ENCODE assay signal across 8 mouse cellular contexts in genomic region chr8:77518201-77519115, GRCm38 (mm10). TPM values are rescaled to one million over a fixed set of nuclear protein-coding genes. Genes with fewer than 3 reads are reported as not detected.
DNase-seq lines count a peak whose midpoint lies in the region; ATAC-seq and TF ChIP-seq lines count a peak whose summit lies in the region.

No protein-coding gene starts in this region.

- TF ChIP-seq POLR2A in liver, adult 2 months (IDR thresholded peaks at IDR 0.05; ENCODE audit: extremely low read depth, insufficient read depth, low read length): no peak

- no peak for TF ChIP-seq EP300 in heart, postnatal 0 days (IDR thresholded peaks at IDR 0.05; ENCODE audit: low read depth)

- no peaks in the 10 kb centered on the region for H3K79me2 ChIP-seq in liver, adult 2 months (ENCODE audit: control insufficient read depth, insufficient read depth, low read length)

- DNase-seq in liver, adult 2 months (ENCODE audit: extremely low read depth, low read depth, low spot score): peak; percentile 9
- no peak for DNase-seq in liver
- DNase-seq in brain, adult 2 months (ENCODE audit: low read depth, low spot score): peak; percentile 73
- peak; percentile 37 for DNase-seq in heart, postnatal 0 days (ENCODE audit: low spot score)
- no peak for DNase-seq in liver, embryonic 11.5 days (ENCODE audit: low spot score)
- DNase-seq in layer of hippocampus, postnatal 14 days (ENCODE audit: low spot score in 2 of 2): no peak
- no peak for DNase-seq in embryo, embryonic 11 days

- peak overlapping the region; percentile 68 for H3K4me2 ChIP-seq in heart, postnatal 0 days (ENCODE audit: low read depth, low read length)
- H3K4me2 ChIP-seq in liver, embryonic 11.5 days: peak overlapping the region; percentile 89
- H3K4me2 ChIP-seq in stomach, embryonic 15.5 days: peak overlapping the region; percentile 66

- H3K9me3 ChIP-seq in heart, postnatal 0 days (replicated peaks; ENCODE audit: control insufficient read depth, low read length): no peaks in the 10 kb centered on the region
- no peaks in the 10 kb centered on the region for H3K9me3 ChIP-seq in liver, embryonic 11.5 days (ENCODE audit: control insufficient read depth, low read length)
- no peaks in the 10 kb centered on the region for H3K9me3 ChIP-seq in stomach, embryonic 15.5 days

- no peaks in the 10 kb centered on the region for H3K4me1 ChIP-seq in liver, adult 2 months (ENCODE audit: control insufficient read depth, insufficient read depth, low read length)
- peaks cover 24% of the 10 kb centered on the region for H3K4me1 ChIP-seq in heart, postnatal 0 days (ENCODE audit: control insufficient read depth, insufficient read depth)
- peaks cover 19% of the 10 kb centered on the region for H3K4me1 ChIP-seq in liver, embryonic 11.5 days (replicated peaks; ENCODE audit: control insufficient read depth, insufficient read depth, low read length)
- H3K4me1 ChIP-seq in stomach, embryonic 15.5 days: peaks cover 16% of the 10 kb centered on the region

- peak overlapping the region; percentile 61 for H3K4me3 ChIP-seq in liver, adult 2 months (ENCODE audit: insufficient read depth, low read depth, low read length)
- H3K4me3 ChIP-seq in heart, postnatal 0 days (ENCODE audit: low read depth, low read length): peak overlapping the region; percentile 69
- H3K4me3 ChIP-seq in liver, embryonic 11.5 days (ENCODE audit: low read depth, low read length): peak overlapping the region; percentile 85
- peak overlapping the region; percentile 89 for H3K4me3 ChIP-seq in stomach, embryonic 15.5 days (replicated peaks)

- H3K27ac ChIP-seq in liver, adult 2 months (replicated peaks; ENCODE audit: insufficient read depth, low read depth, low read length): peak overlapping the region; percentile 28; the same call in 1 of the 2 replicates
- H3K27ac ChIP-seq in heart, postnatal 0 days (ENCODE audit: low read depth): peak overlapping the region; percentile 86
- H3K27ac ChIP-seq in liver, embryonic 11.5 days (ENCODE audit: low read depth, low read length): peak overlapping the region; percentile 85
- H3K27ac ChIP-seq in stomach, embryonic 15.5 days: peak overlapping the region; percentile 92

- TF ChIP-seq CTCF in liver, adult 2 months (IDR thresholded peaks at IDR 0.05; ENCODE audit: low read depth, low read length): no peak
- no peak for TF ChIP-seq CTCF in heart, postnatal 0 days (IDR thresholded peaks at IDR 0.05; ENCODE audit: low read depth)

- no peaks in the 10 kb centered on the region for H3K27me3 ChIP-seq in liver, adult 2 months (ENCODE audit: control insufficient read depth, insufficient read depth, low read length)
- H3K27me3 ChIP-seq in heart, postnatal 0 days (ENCODE audit: control insufficient read depth, insufficient read depth, low read length): no peaks in the 10 kb centered on the region
- H3K27me3 ChIP-seq in liver, embryonic 11.5 days (replicated peaks; ENCODE audit: control insufficient read depth, insufficient read depth, low read length): no peaks in the 10 kb centered on the region
- no peaks in the 10 kb centered on the region for H3K27me3 ChIP-seq in stomach, embryonic 15.5 days (replicated peaks)

- WGBS in liver, adult 2 months: 19% methylated on average over 33 of the region's 33 CpGs
- WGBS in heart, postnatal 0 days: 4% methylated on average over 33 of the region's 33 CpGs
- WGBS in liver, embryonic 11.5 days: 3% methylated on average over 33 of the region's 33 CpGs
- WGBS in stomach, embryonic 15.5 days: 6% methylated on average over 33 of the region's 33 CpGs

- ATAC-seq in heart, postnatal 0 days (ENCODE audit: insufficient read depth, low read depth): peak; percentile 27
- ATAC-seq in liver, embryonic 11.5 days (replicated peaks; ENCODE audit: low FRiP score): peak; percentile 71
- peak; percentile 59 for ATAC-seq in stomach, embryonic 15.5 days (ENCODE audit: insufficient read depth, low FRiP score, low read depth)

- H3K9ac ChIP-seq in liver, adult 2 months (ENCODE audit: low read depth, low read length): peak overlapping the region; percentile 49
- peak overlapping the region; percentile 82 for H3K9ac ChIP-seq in heart, postnatal 0 days (replicated peaks; ENCODE audit: low read depth, low read length)
- H3K9ac ChIP-seq in liver, embryonic 11.5 days (ENCODE audit: low read depth, low read length): peak overlapping the region; percentile 90
- peak overlapping the region; percentile 17; the same call in 1 of the 2 replicates for H3K9ac ChIP-seq in stomach, embryonic 15.5 days

- H3K36me3 ChIP-seq in liver, adult 2 months (ENCODE audit: control insufficient read depth, insufficient read depth, low read length): no peaks in the 10 kb centered on the region
- no peaks in the 10 kb centered on the region for H3K36me3 ChIP-seq in heart, postnatal 0 days (replicated peaks; ENCODE audit: control insufficient read depth, insufficient read depth, low read length)
- H3K36me3 ChIP-seq in liver, embryonic 11.5 days (ENCODE audit: control insufficient read depth, insufficient read depth, low read length): no peaks in the 10 kb centered on the region
- H3K36me3 ChIP-seq in stomach, embryonic 15.5 days: no peaks in the 10 kb centered on the region

RNA-seq across cellular contexts. Expression of gene Arhgap10, which starts 0.7 kb away (rescaled TPM):
- 1.8 and 2.3 TPM in 2 replicates for total RNA-seq in liver, adult 2 months (2014; rRNA removed)
- 0.42 and 0.88 TPM in 2 replicates for polyA plus RNA-seq in liver, adult 2 months (2012; rRNA removed)
- total RNA-seq in heart, postnatal 0 days (2014; rRNA removed; ENCODE audit: low replicate concordance): 33.3 and 37.8 TPM in 2 replicates
- polyA plus RNA-seq in heart, postnatal 0 days (2015; fragmentation: Nextera tagmentation; extraction: Ambion mirVana): 23.6 and 25.5 TPM in 2 replicates
- polyA plus RNA-seq in liver, embryonic 11.5 days (2014; fragmentation: Nextera tagmentation; extraction: Ambion mirVana): 20.1 and 20.2 TPM in 2 replicates
- 29.4 and 29.8 TPM in 2 replicates for polyA plus RNA-seq in stomach, embryonic 15.5 days (2015; fragmentation: Nextera tagmentation; extraction: Ambion mirVana)
- total RNA-seq in layer of hippocampus, postnatal 14 days (2021): 1 to 10 TPM; 6.9 to 7.6 TPM

RNA-seq across cellular contexts. Expression of gene Prmt9, which starts 30.7 kb away (rescaled TPM):
- total RNA-seq in liver, adult 2 months (2014; rRNA removed): 14.7 and 17.3 TPM in 2 replicates
- polyA plus RNA-seq in liver, adult 2 months (2012; rRNA removed): 4.9 and 5.2 TPM in 2 replicates
- 13.8 and 15.1 TPM in 2 replicates for total RNA-seq in heart, postnatal 0 days (2014; rRNA removed; ENCODE audit: low replicate concordance)
- polyA plus RNA-seq in heart, postnatal 0 days (2015; fragmentation: Nextera tagmentation; extraction: Ambion mirVana): 13.3 and 14.9 TPM in 2 replicates
- polyA plus RNA-seq in liver, embryonic 11.5 days (2014; fragmentation: Nextera tagmentation; extraction: Ambion mirVana): 17.0 and 21.3 TPM in 2 replicates
- polyA plus RNA-seq in stomach, embryonic 15.5 days (2015; fragmentation: Nextera tagmentation; extraction: Ambion mirVana): 17.2 and 18.5 TPM in 2 replicates
- total RNA-seq in layer of hippocampus, postnatal 14 days (2021): 10 to 100 TPM; 22.5 to 23.3 TPM

Comparison
In these comparisons a context has a peak if more than half of its experiments do, and no peak if none do; other contexts are left out.
1. DNase-seq: peak in liver, adult 2 months (single experiment), brain, adult 2 months (single experiment) and heart, postnatal 0 days (single experiment); none in liver (single experiment), liver, embryonic 11.5 days (single experiment), layer of hippocampus, postnatal 14 days (0 of 2) and embryo, embryonic 11 days (single experiment).
2. RNA of gene Arhgap10, which starts 0.7 kb away (polyA plus RNA-seq): 29.4 to 29.8 TPM in stomach, embryonic 15.5 days, 23.6 to 25.5 TPM in heart, postnatal 0 days and 20.1 to 20.2 TPM in liver, embryonic 11.5 days; 0.42 to 0.88 TPM in liver, adult 2 months; every median in the first group is over 10 times any median in the second.
3. H3K27ac ChIP-seq: peak in every context shown above with its lines; median percentile 92 in stomach, embryonic 15.5 days; 86 in heart, postnatal 0 days; 85 in liver, embryonic 11.5 days; 28 in liver, adult 2 months.
4. H3K9ac ChIP-seq: peak in every context shown above with its lines; median percentile 90 in liver, embryonic 11.5 days; 82 in heart, postnatal 0 days; 49 in liver, adult 2 months; 17 in stomach, embryonic 15.5 days.
5. Peak in every context shown above with its lines, with median percentiles within 50 percentile points of each other: H3K4me3 ChIP-seq, ATAC-seq and H3K4me2 ChIP-seq.